Mouse (Mus musculus): ENCODE measurements around the gene Nid1. TPM values are rescaled to one million over a fixed set of nuclear protein-coding genes. Genes with fewer than 3 reads are reported as not detected.

Gene Nid1
- polyA plus RNA-seq, 1 experiment: 41.9 TPM

DNA sequence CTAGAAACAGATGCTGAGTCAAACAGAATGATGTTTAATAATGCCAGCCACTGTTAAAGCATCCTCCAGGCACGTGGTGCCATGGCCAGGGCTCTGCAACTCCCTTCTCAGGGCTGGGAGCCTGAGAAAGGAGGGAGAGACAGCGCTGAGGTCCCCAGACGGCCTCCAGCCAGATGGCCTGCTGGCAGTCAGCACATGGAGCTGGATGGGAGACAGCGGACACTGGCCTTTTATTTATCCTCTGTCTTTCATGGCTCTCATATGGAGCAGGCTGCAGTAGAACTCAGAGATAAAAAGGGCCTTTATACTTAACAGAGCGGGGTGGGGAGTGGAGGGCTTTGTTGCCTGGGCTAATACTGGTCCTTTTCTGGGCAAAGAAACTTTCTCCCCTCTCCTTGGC is 43.7 kb downstream of the Nid1 start:
- H3K36me3 ChIP-seq (ENCODE audit: control insufficient read depth, insufficient read depth, low read length, poor library complexity, severe bottlenecking): 0 out of 2 replicates have a peak, but pooled peaks cover 2% of the 10 kb centered on the region
- no peak overlapping the region for H3K4me3 ChIP-seq (ENCODE audit: low read depth, low read length)
- no peaks in the 10 kb centered on the region for H3K27me3 ChIP-seq (ENCODE audit: control insufficient read depth, insufficient read depth, low read length, poor library complexity, severe bottlenecking)
- no peak overlapping the region for H3K9ac ChIP-seq (ENCODE audit: low read depth, poor library complexity, severe bottlenecking)
- no peaks in the 10 kb centered on the region for H3K9me3 ChIP-seq (replicated peaks; ENCODE audit: control insufficient read depth, insufficient read depth, low read length, poor library complexity, severe bottlenecking)
- no peaks in the 10 kb centered on the region for H3K4me1 ChIP-seq (ENCODE audit: control insufficient read depth, insufficient read depth, low read length)
- TF ChIP-seq EP300 (IDR thresholded peaks at IDR 0.05; ENCODE audit: insufficient read depth, low read depth, low read length) (no peak), CTCF (IDR thresholded peaks at IDR 0.05; ENCODE audit: low read depth, low read length) (no peak), POLR2A (IDR thresholded peaks at IDR 0.05; ENCODE audit: insufficient read depth, low read length) (no peak)
- no peak overlapping the region for H3K27ac ChIP-seq (ENCODE audit: insufficient read depth, low read length)

DNA sequence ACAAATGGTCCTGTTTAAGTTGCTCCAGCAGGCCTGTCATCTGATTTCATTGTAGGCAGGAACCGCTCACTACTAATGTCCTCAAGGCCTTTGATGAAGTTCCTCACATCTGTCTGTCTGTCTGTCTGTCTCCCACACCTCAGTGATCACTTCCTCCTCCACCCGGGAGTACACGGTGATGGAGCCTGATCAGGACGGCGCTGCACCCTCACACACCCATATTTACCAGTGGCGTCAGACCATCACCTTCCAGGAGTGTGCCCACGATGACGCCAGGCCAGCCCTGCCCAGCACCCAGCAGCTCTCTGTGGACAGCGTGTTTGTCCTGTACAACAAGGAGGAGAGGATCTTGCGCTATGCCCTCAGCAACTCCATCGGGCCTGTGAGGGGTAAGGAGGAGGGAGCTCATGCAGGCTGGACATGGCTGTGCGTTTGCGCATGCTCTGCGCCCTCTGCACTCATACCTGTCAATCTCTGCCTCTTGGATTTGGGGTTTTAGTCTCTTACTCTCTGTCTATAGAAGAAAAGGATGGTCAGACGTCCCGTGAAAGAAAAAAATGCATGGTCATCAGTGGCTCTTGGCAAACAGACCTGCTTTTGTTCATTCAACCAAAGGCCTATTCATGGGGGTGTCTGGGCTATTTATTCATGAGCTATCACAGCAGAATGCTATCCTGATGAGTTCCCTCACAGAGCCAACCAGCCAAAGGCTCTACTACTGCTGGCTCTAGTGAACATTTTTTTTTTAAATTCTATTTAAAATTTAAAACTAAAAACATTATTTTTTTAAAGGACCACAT is 44.7 kb downstream of the Nid1 start:
- H3K27ac ChIP-seq (ENCODE audit: insufficient read depth, low read length): no peak overlapping the region
- H3K4me1 ChIP-seq (ENCODE audit: control insufficient read depth, insufficient read depth, low read length): no peaks in the 10 kb centered on the region
- H3K9me3 ChIP-seq (replicated peaks; ENCODE audit: control insufficient read depth, insufficient read depth, low read length, poor library complexity, severe bottlenecking): no peaks in the 10 kb centered on the region
- no peak overlapping the region for H3K4me3 ChIP-seq (ENCODE audit: low read depth, low read length)
- no peak overlapping the region for H3K9ac ChIP-seq (ENCODE audit: low read depth, poor library complexity, severe bottlenecking)
- H3K27me3 ChIP-seq (ENCODE audit: control insufficient read depth, insufficient read depth, low read length, poor library complexity, severe bottlenecking): no peaks in the 10 kb centered on the region
- TF ChIP-seq EP300 (IDR thresholded peaks at IDR 0.05; ENCODE audit: insufficient read depth, low read depth, low read length) (no peak), POLR2A (IDR thresholded peaks at IDR 0.05; ENCODE audit: insufficient read depth, low read length) (no peak), CTCF (IDR thresholded peaks at IDR 0.05; ENCODE audit: low read depth, low read length) (no peak)
- 0 out of 2 replicates have a peak, but pooled peaks cover 2% of the 10 kb centered on the region for H3K36me3 ChIP-seq (ENCODE audit: control insufficient read depth, insufficient read depth, low read length, poor library complexity, severe bottlenecking)

DNA sequence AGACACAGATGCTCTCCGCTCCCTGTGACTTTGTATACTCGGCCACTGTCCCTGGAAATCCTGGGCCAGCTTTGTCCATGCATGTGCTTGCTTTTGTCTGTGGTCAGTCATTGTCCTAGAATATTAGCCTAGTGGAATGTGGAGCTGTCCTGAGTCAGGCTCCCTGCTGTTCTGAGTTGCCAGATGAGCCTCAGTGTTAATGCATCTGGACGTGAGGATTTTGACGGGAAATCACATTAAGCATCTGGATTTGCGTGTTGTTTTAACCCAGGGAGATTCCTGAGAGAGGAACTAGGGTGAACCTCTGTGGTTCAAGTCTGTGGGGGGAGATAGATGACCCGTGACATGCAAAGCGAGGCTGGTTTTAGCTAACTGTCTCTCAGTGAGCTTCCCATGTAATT is 47.0 kb downstream of the Nid1 start:
- Histone ChIP-seq H3K36me3 (ENCODE audit: control insufficient read depth, insufficient read depth, low read length, poor library complexity, severe bottlenecking) (peaks cover 2% of the 10 kb centered on the region; the same call in 1 of the 2 replicates), H3K4me3 (ENCODE audit: low read depth, low read length) (no peak overlapping the region), H3K9me3 (replicated peaks; ENCODE audit: control insufficient read depth, insufficient read depth, low read length, poor library complexity, severe bottlenecking) (no peaks in the 10 kb centered on the region), H3K27me3 (ENCODE audit: control insufficient read depth, insufficient read depth, low read length, poor library complexity, severe bottlenecking) (no peaks in the 10 kb centered on the region), H3K4me1 (ENCODE audit: control insufficient read depth, insufficient read depth, low read length) (no peaks in the 10 kb centered on the region), H3K9ac (ENCODE audit: low read depth, poor library complexity, severe bottlenecking) (no peak overlapping the region), H3K27ac (ENCODE audit: insufficient read depth, low read length) (no peak overlapping the region)
- TF ChIP-seq POLR2A (IDR thresholded peaks at IDR 0.05; ENCODE audit: insufficient read depth, low read length) (no peak), EP300 (IDR thresholded peaks at IDR 0.05; ENCODE audit: insufficient read depth, low read depth, low read length) (no peak)

DNA sequence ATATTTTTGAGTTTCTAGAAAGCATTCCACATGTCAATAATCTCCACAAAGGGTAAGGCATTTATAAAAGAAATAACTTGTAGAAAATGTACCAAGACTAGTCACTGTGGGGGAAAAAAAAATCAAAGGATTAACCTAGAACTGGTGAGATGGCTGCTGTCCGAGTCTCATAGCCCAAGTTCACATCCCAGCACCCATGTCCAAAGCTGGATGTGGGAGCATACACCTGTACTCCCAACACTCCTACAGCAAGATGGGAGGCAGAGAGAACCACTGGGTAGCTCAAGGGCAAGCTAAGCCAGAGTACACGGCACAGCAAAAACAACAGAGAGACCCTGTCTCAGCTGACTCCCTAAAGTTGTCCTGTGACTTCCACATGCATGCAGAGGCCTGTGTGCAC is 47.5 kb downstream of the Nid1 start:
- no peaks in the 10 kb centered on the region for H3K27me3 ChIP-seq (ENCODE audit: control insufficient read depth, insufficient read depth, low read length, poor library complexity, severe bottlenecking)
- no peak overlapping the region for H3K27ac ChIP-seq (ENCODE audit: insufficient read depth, low read length)
- H3K4me1 ChIP-seq (ENCODE audit: control insufficient read depth, insufficient read depth, low read length): no peaks in the 10 kb centered on the region
- no peaks in the 10 kb centered on the region for H3K9me3 ChIP-seq (replicated peaks; ENCODE audit: control insufficient read depth, insufficient read depth, low read length, poor library complexity, severe bottlenecking)
- H3K9ac ChIP-seq (ENCODE audit: low read depth, poor library complexity, severe bottlenecking): no peak overlapping the region
- peaks cover 2% of the 10 kb centered on the region; the same call in 1 of the 2 replicates for H3K36me3 ChIP-seq (ENCODE audit: control insufficient read depth, insufficient read depth, low read length, poor library complexity, severe bottlenecking)
- H3K4me3 ChIP-seq (ENCODE audit: low read depth, low read length): no peak overlapping the region
- TF ChIP-seq CTCF (IDR thresholded peaks at IDR 0.05; ENCODE audit: low read depth, low read length) (no peak), EP300 (IDR thresholded peaks at IDR 0.05; ENCODE audit: insufficient read depth, low read depth, low read length) (no peak), POLR2A (IDR thresholded peaks at IDR 0.05; ENCODE audit: insufficient read depth, low read length) (no peak)

DNA sequence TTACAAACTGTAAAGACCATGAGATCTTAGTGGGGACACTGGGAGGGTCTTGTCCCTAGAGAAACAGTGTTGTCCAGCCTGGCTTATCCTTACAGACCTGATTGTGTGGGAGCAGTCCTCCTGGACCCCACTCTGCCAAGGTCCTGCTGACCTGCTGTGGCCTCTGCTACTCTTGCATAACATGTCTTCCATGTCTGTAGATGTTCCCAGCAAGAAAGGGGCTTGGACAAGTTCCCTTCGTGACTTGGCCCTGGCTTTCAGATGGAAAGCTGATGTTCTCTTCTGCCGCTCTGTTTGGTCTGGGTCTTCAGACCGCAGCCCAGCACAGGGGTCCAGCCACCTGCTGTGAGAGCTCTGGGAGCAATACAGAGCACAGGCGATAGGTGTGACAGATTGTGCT is 48.3 kb downstream of the Nid1 start:
- H3K4me1 ChIP-seq (ENCODE audit: control insufficient read depth, insufficient read depth, low read length): no peaks in the 10 kb centered on the region
- no peak overlapping the region for H3K9ac ChIP-seq (ENCODE audit: low read depth, poor library complexity, severe bottlenecking)
- peaks cover 2% of the 10 kb centered on the region; the same call in 1 of the 2 replicates for H3K36me3 ChIP-seq (ENCODE audit: control insufficient read depth, insufficient read depth, low read length, poor library complexity, severe bottlenecking)
- H3K9me3 ChIP-seq (replicated peaks; ENCODE audit: control insufficient read depth, insufficient read depth, low read length, poor library complexity, severe bottlenecking): no peaks in the 10 kb centered on the region
- H3K4me3 ChIP-seq (ENCODE audit: low read depth, low read length): no peak overlapping the region
- no peak for TF ChIP-seq EP300 (IDR thresholded peaks at IDR 0.05; ENCODE audit: insufficient read depth, low read depth, low read length)
- no peak for TF ChIP-seq CTCF (IDR thresholded peaks at IDR 0.05; ENCODE audit: low read depth, low read length)
- TF ChIP-seq POLR2A (IDR thresholded peaks at IDR 0.05; ENCODE audit: insufficient read depth, low read length): no peak
- no peaks in the 10 kb centered on the region for H3K27me3 ChIP-seq (ENCODE audit: control insufficient read depth, insufficient read depth, low read length, poor library complexity, severe bottlenecking)
- H3K27ac ChIP-seq (ENCODE audit: insufficient read depth, low read length): no peak overlapping the region

DNA sequence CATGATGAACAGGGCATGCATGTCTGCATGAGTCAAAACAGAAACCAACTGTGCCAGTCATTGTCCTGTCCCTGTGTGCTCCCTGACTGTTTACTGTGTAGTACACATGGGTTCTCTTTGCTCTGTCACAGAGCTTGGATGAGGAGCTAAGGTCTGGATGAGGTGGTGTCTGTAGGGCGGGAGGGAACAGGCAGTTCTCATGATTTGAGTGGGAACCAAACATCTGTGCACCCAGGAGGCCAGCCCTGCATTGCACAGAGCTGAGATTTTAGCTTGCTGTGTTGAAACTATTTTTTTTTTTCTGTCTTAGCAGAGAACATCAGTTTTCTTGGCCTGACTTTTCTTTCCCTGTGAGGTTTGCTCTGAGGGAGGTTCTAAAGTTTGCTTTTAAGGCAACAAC is 50.5 kb downstream of the Nid1 start:
- Histone ChIP-seq H3K27me3 (ENCODE audit: control insufficient read depth, insufficient read depth, low read length, poor library complexity, severe bottlenecking) (no peaks in the 10 kb centered on the region), H3K36me3 (ENCODE audit: control insufficient read depth, insufficient read depth, low read length, poor library complexity, severe bottlenecking) (peaks cover 2% of the 10 kb centered on the region; the same call in 1 of the 2 replicates), H3K4me3 (ENCODE audit: low read depth, low read length) (no peak overlapping the region), H3K27ac (ENCODE audit: insufficient read depth, low read length) (no peak overlapping the region), H3K9me3 (replicated peaks; ENCODE audit: control insufficient read depth, insufficient read depth, low read length, poor library complexity, severe bottlenecking) (no peaks in the 10 kb centered on the region), H3K9ac (ENCODE audit: low read depth, poor library complexity, severe bottlenecking) (no peak overlapping the region), H3K4me1 (ENCODE audit: control insufficient read depth, insufficient read depth, low read length) (no peaks in the 10 kb centered on the region)
- no peak for TF ChIP-seq POLR2A (IDR thresholded peaks at IDR 0.05; ENCODE audit: insufficient read depth, low read length)
- TF ChIP-seq CTCF (IDR thresholded peaks at IDR 0.05; ENCODE audit: low read depth, low read length): no peak
- no peak for TF ChIP-seq EP300 (IDR thresholded peaks at IDR 0.05; ENCODE audit: insufficient read depth, low read depth, low read length)

Data from ES-Bruce4 (cell line).